In genomic region chrX:100625146-100625545, GRCm38 (mm10) we compare ENCODE assay signal across 7 mouse cellular contexts. TPM values are rescaled to one million over a fixed set of nuclear protein-coding genes. Genes with fewer than 3 reads are reported as not detected.
DNase-seq lines count a peak whose midpoint lies in the region; ATAC-seq lines count a peak whose summit lies in the region.

No protein-coding gene starts in this region.

- H3K4me2 ChIP-seq in intestine, embryonic 16.5 days (ENCODE audit: low read depth, low read length) = peak overlapping the region; percentile 46
- H3K4me2 ChIP-seq in neural tube, embryonic 14.5 days (ENCODE audit: low read depth, low read length) = peak overlapping the region; percentile 46

- ATAC-seq in megakaryocyte, adult 5-6 weeks (ENCODE audit: poor library complexity, severe bottlenecking) = no peak
- ATAC-seq in intestine, embryonic 16.5 days = no peak
- no peak for ATAC-seq in neural tube, embryonic 14.5 days (ENCODE audit: low read depth)
- ATAC-seq in inflammation-experienced regulatory T-cells, adult 6 months = no peak

- H3K36me3 ChIP-seq in megakaryocyte, embryonic 14.5 days (replicated peaks; ENCODE audit: low read length) = peaks cover 31% of the 10 kb centered on the region
- H3K36me3 ChIP-seq in intestine, embryonic 16.5 days (ENCODE audit: control insufficient read depth, insufficient read depth, low read length) = no peaks in the 10 kb centered on the region
- H3K36me3 ChIP-seq in neural tube, embryonic 14.5 days (ENCODE audit: control insufficient read depth, insufficient read depth, low read length) = no peaks in the 10 kb centered on the region

- peak; percentile 12 for DNase-seq in embryo, embryonic 10.5 days (ENCODE audit: low spot score)
- no peak for DNase-seq in layer of hippocampus, postnatal 25 days (ENCODE audit: extremely low spot score in 1 of 2, low spot score in 1 of 2)

- 29% methylated on average over 7 of the region's 7 CpGs for WGBS in intestine, embryonic 16.5 days
- 51% methylated on average over 7 of the region's 7 CpGs for WGBS in neural tube, embryonic 14.5 days

- H3K4me3 ChIP-seq in megakaryocyte, embryonic 14.5 days (replicated peaks) = peak overlapping the region; percentile 95
- peak overlapping the region; percentile 65 for H3K4me3 ChIP-seq in intestine, embryonic 16.5 days (ENCODE audit: low read length)
- peak overlapping the region; percentile 46 for H3K4me3 ChIP-seq in neural tube, embryonic 14.5 days (ENCODE audit: low read depth, low read length)

- H3K27ac ChIP-seq in intestine, embryonic 16.5 days (ENCODE audit: low read length) = no peak overlapping the region
- no peak overlapping the region for H3K27ac ChIP-seq in neural tube, embryonic 14.5 days (ENCODE audit: low read depth, low read length)

- H3K27me3 ChIP-seq in megakaryocyte, embryonic 14.5 days (replicated peaks) = peaks cover 10% of the 10 kb centered on the region
- no peaks in the 10 kb centered on the region for H3K27me3 ChIP-seq in intestine, embryonic 16.5 days (replicated peaks; ENCODE audit: control insufficient read depth, insufficient read depth, low read length)
- H3K27me3 ChIP-seq in neural tube, embryonic 14.5 days (ENCODE audit: control insufficient read depth, insufficient read depth, low read length) = no peaks in the 10 kb centered on the region

- H3K9ac ChIP-seq in intestine, embryonic 16.5 days (ENCODE audit: low read depth, low read length) = peak overlapping the region; percentile 67; the same call in 1 of the 2 replicates
- H3K9ac ChIP-seq in neural tube, embryonic 14.5 days (replicated peaks; ENCODE audit: low read depth, low read length) = peak overlapping the region; percentile 44; the same call in 1 of the 2 replicates

- peaks cover 34% of the 10 kb centered on the region; the same call in 1 of the 2 replicates for H3K4me1 ChIP-seq in megakaryocyte, embryonic 14.5 days
- H3K4me1 ChIP-seq in intestine, embryonic 16.5 days (ENCODE audit: control insufficient read depth, insufficient read depth, low read length) = no peaks in the 10 kb centered on the region
- no peaks in the 10 kb centered on the region for H3K4me1 ChIP-seq in neural tube, embryonic 14.5 days (ENCODE audit: control insufficient read depth, insufficient read depth, low read length)

- no peaks in the 10 kb centered on the region for H3K9me3 ChIP-seq in megakaryocyte, embryonic 14.5 days
- H3K9me3 ChIP-seq in intestine, embryonic 16.5 days (ENCODE audit: control insufficient read depth, low read length) = no peaks in the 10 kb centered on the region
- H3K9me3 ChIP-seq in neural tube, embryonic 14.5 days (ENCODE audit: control insufficient read depth, low read length) = no peaks in the 10 kb centered on the region

RNA-seq across cellular contexts. Expression of gene Kif4, which starts 0.4 kb away (rescaled TPM):
- polyA plus RNA-seq in megakaryocyte, embryonic 14.5 days (2012; ENCODE audit: insufficient read depth, low replicate concordance) = 1.2 TPM in 1 of 2 replicates, not detected in the other
- 32.2 and 40.1 TPM in 2 replicates for total RNA-seq in megakaryocyte, adult 5-6 weeks (2015)
- 52.0 and 53.5 TPM in 2 replicates for total RNA-seq in megakaryocyte, adult 5-6 weeks (2017)
- 18.1 and 18.5 TPM in 2 replicates for polyA plus RNA-seq in intestine, embryonic 16.5 days (2015; fragmentation: Nextera tagmentation; extraction: Ambion mirVana)
- polyA plus RNA-seq in neural tube, embryonic 14.5 days (2014; fragmentation: Nextera tagmentation; extraction: Ambion mirVana) = 2.1 and 3.4 TPM in 2 replicates
- 10 to 100 TPM in 1 of 3 experiments, 1 to 10 TPM in 2; 1.9 to 19.0 (median 2.4) TPM for polyA plus RNA-seq in inflammation-experienced regulatory T-cells, adult 6 months (2017; shearing (Covaris generic))
- total RNA-seq in layer of hippocampus, postnatal 25 days (2021) = under 1 TPM; 0.61 to 0.86 TPM

RNA-seq across cellular contexts. Expression of gene Pdzd11, which starts 1.2 kb away (rescaled TPM):
- 3.9 and 16.7 TPM in 2 replicates for polyA plus RNA-seq in megakaryocyte, embryonic 14.5 days (2012; ENCODE audit: insufficient read depth, low replicate concordance)
- total RNA-seq in megakaryocyte, adult 5-6 weeks (2015) = 48.4 and 60.2 TPM in 2 replicates
- 22.0 and 25.0 TPM in 2 replicates for total RNA-seq in megakaryocyte, adult 5-6 weeks (2017)
- polyA plus RNA-seq in intestine, embryonic 16.5 days (2015; fragmentation: Nextera tagmentation; extraction: Ambion mirVana) = 75.6 and 78.8 TPM in 2 replicates
- 98.9 and 101 TPM in 2 replicates for polyA plus RNA-seq in neural tube, embryonic 14.5 days (2014; fragmentation: Nextera tagmentation; extraction: Ambion mirVana)
- polyA plus RNA-seq in inflammation-experienced regulatory T-cells, adult 6 months (2017; shearing (Covaris generic)) = 10 to 100 TPM; 48.5 to 78.3 (median 60.0) TPM
- 10 to 100 TPM; 43.1 to 45.7 TPM for total RNA-seq in layer of hippocampus, postnatal 25 days (2021)

RNA-seq across cellular contexts. Expression of gene Arr3, which starts 19.8 kb away (rescaled TPM):
- not detected in 2 replicates for polyA plus RNA-seq in megakaryocyte, embryonic 14.5 days (2012; ENCODE audit: insufficient read depth, low replicate concordance)
- total RNA-seq in megakaryocyte, adult 5-6 weeks (2015) = not detected in 2 replicates
- not detected in 2 replicates for total RNA-seq in megakaryocyte, adult 5-6 weeks (2017)
- not detected in 2 replicates for polyA plus RNA-seq in intestine, embryonic 16.5 days (2015; fragmentation: Nextera tagmentation; extraction: Ambion mirVana)
- polyA plus RNA-seq in neural tube, embryonic 14.5 days (2014; fragmentation: Nextera tagmentation; extraction: Ambion mirVana) = not detected in 2 replicates
- not detected for polyA plus RNA-seq in inflammation-experienced regulatory T-cells, adult 6 months (2017; shearing (Covaris generic))
- total RNA-seq in layer of hippocampus, postnatal 25 days (2021) = under 1 TPM in 1 of 2 experiments, not detected in 1; 0.27 TPM

RNA-seq across cellular contexts. Expression of gene P2ry4, which starts 30.5 kb away (rescaled TPM):
- polyA plus RNA-seq in megakaryocyte, embryonic 14.5 days (2012; ENCODE audit: insufficient read depth, low replicate concordance) = not detected in 2 replicates
- total RNA-seq in megakaryocyte, adult 5-6 weeks (2015) = not detected in 2 replicates
- total RNA-seq in megakaryocyte, adult 5-6 weeks (2017) = not detected in 2 replicates
- polyA plus RNA-seq in intestine, embryonic 16.5 days (2015; fragmentation: Nextera tagmentation; extraction: Ambion mirVana) = 0.38 and 0.55 TPM in 2 replicates
- not detected in 2 replicates for polyA plus RNA-seq in neural tube, embryonic 14.5 days (2014; fragmentation: Nextera tagmentation; extraction: Ambion mirVana)
- polyA plus RNA-seq in inflammation-experienced regulatory T-cells, adult 6 months (2017; shearing (Covaris generic)) = under 1 TPM in 1 of 3 experiments, not detected in 2; 0.16 TPM
- total RNA-seq in layer of hippocampus, postnatal 25 days (2021) = under 1 TPM in 1 of 2 experiments, not detected in 1; 0.05 TPM

RNA-seq across cellular contexts. Expression of gene Awat1, which starts 53.1 kb away (rescaled TPM):
- polyA plus RNA-seq in megakaryocyte, embryonic 14.5 days (2012; ENCODE audit: insufficient read depth, low replicate concordance) = not detected in 2 replicates
- total RNA-seq in megakaryocyte, adult 5-6 weeks (2015) = 0.46 TPM in 1 of 2 replicates, not detected in the other
- not detected in 2 replicates for total RNA-seq in megakaryocyte, adult 5-6 weeks (2017)
- not detected in 2 replicates for polyA plus RNA-seq in intestine, embryonic 16.5 days (2015; fragmentation: Nextera tagmentation; extraction: Ambion mirVana)
- not detected in 2 replicates for polyA plus RNA-seq in neural tube, embryonic 14.5 days (2014; fragmentation: Nextera tagmentation; extraction: Ambion mirVana)
- not detected for polyA plus RNA-seq in inflammation-experienced regulatory T-cells, adult 6 months (2017; shearing (Covaris generic))
- total RNA-seq in layer of hippocampus, postnatal 25 days (2021) = not detected
